Mouse (Mus musculus) midbrain, embryonic 16.5 days (tissue): Measurements from ENCODE around the gene Zdhhc17. TPM values are rescaled to one million over a fixed set of nuclear protein-coding genes. Genes with fewer than 3 reads are reported as not detected.

Experiments used
- ATAC-seq: fragments of 200-750 bp; cut with Nextera tagmentation; 2 replicates; pipeline ENCODE4 v1.8.0; 2017; ENCODE audit warnings: moderate TSS enrichment
- H3K27ac ChIP-seq: fragments of 300-500 bp; sonication (generic); 2 replicates; pipeline ENCODE4 v1.5.1; 2014; ENCODE audit warnings: mild to moderate bottlenecking, low read length, mixed read lengths
- H3K27me3 ChIP-seq: fragments of 300-500 bp; sonication (generic); 2 replicates; pipeline ENCODE4 v1.6.1; 2014; ENCODE audit warnings: low read depth, low read length, mixed read lengths; ENCODE audit not compliant: control insufficient read depth, insufficient read depth
- H3K36me3 ChIP-seq: fragments of 300-500 bp; sonication (generic); 2 replicates; pipeline ENCODE4 v1.6.1; 2014; ENCODE audit warnings: mild to moderate bottlenecking, low read length, moderate library complexity, mixed read lengths; ENCODE audit not compliant: control insufficient read depth, insufficient read depth
- H3K4me1 ChIP-seq: fragments of 300-500 bp; sonication (generic); 2 replicates; pipeline ENCODE4 v1.6.1; 2014; ENCODE audit warnings: mild to moderate bottlenecking, low read length, mixed read lengths; ENCODE audit not compliant: control insufficient read depth, insufficient read depth
- H3K4me2 ChIP-seq: fragments of 300-500 bp; sonication (generic); 2 replicates; pipeline ENCODE4 v1.6.1; 2014; ENCODE audit warnings: mild to moderate bottlenecking, low read length, mixed read lengths
- H3K4me3 ChIP-seq: fragments of 300-500 bp; sonication (generic); 2 replicates; pipeline ENCODE4 v1.5.1; 2014; ENCODE audit warnings: low read depth, mild to moderate bottlenecking, low read length, moderate library complexity, mixed read lengths
- H3K9ac ChIP-seq: fragments of 300-500 bp; sonication (generic); 2 replicates; pipeline ENCODE4 v1.6.1; 2014; ENCODE audit warnings: low read depth, low read length, mixed read lengths
- H3K9me3 ChIP-seq: fragments of 300-500 bp; sonication (generic); replicated peaks from 2 replicates; pipeline ENCODE4 v1.6.1; 2014; ENCODE audit warnings: mild to moderate bottlenecking, low read length, mixed read lengths; ENCODE audit not compliant: control insufficient read depth, poor library complexity, severe bottlenecking
- WGBS: fragments of 180-500 bp; shearing (Covaris S2); extraction: QIAGEN DNeasy Blood & Tissue Kit; methylation state at CpG from one replicate; pipeline ENCODE4 v1.1.7; 2014; 5-methylcytosine and 5-hydroxymethylcytosine counted together
- polyA plus RNA-seq: library from polyadenylated mRNA; unstranded; fragments of >200 nt; fragmentation: Nextera tagmentation; extraction: Ambion mirVana; gene quantifications from 2 replicates; pipeline ENCODE4 v1.2.1, GENCODE M21; 2015

Gene Zdhhc17
- polyA plus RNA-seq: 60.6 and 63.9 TPM in 2 replicates

DNA sequence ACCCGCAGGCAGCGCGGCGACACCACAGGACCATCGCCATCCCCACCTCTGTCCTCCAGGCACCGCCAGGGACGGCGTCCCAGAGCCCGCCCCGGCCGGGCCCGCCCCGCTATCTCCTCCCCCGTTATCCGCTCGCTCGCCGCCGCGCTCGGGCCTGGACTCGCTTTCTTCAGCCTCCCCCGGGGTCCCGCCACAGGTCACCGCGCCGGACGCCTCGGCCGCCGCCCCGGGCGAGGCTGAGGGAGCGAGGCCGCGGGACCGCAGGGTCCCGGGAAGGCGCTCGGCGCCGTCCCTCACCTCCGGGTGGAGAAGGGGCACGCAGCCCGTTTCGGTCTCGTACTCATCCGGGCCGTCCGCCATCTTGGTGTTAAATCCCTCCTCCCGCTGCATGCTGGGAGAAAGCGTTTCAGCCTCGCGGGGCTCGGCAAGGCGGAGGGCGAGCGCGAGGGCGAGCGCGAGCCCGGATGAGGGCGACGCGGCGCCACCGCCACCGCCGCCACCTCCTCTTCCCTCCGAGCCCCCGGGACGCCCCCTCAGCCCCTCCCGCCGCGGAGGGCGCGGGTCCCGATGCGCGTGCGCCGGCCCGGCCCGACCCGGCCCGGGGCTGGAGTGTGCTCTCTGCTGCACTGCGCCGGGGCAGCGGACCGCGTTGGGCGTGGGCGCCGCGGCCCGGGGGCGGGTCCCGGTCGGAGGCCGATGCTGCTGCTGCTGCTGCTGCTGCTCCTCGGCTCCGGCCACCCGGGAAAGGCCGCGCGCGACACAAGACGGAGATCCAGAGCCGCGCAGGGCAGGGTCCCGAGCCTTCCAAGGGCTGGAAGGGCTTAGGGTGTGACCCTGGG lies at the start of gene Zdhhc17:
TSS of gene Zdhhc17 (minus strand) at position 500 of the 839 bp plus-strand sequence.
- Histone ChIP-seq H3K4me2 (peak within 1 kb of the TSS; percentile 95), H3K4me1 (peaks cover 25% of the 10 kb centered on the region), H3K9ac (peak within 1 kb of the TSS; percentile 99), H3K9me3 (no peaks in the 10 kb centered on the region; the same call in 1 of the 2 replicates), H3K27ac (peak within 1 kb of the TSS; percentile 99), H3K4me3 (peak within 1 kb of the TSS; percentile 90), H3K36me3 (no peaks in the 10 kb centered on the region), H3K27me3 (no peaks in the 10 kb centered on the region)
- under 1% methylated on average over 89 of the region's 112 CpGs for WGBS
- peak; percentile 93 for ATAC-seq

DNA sequence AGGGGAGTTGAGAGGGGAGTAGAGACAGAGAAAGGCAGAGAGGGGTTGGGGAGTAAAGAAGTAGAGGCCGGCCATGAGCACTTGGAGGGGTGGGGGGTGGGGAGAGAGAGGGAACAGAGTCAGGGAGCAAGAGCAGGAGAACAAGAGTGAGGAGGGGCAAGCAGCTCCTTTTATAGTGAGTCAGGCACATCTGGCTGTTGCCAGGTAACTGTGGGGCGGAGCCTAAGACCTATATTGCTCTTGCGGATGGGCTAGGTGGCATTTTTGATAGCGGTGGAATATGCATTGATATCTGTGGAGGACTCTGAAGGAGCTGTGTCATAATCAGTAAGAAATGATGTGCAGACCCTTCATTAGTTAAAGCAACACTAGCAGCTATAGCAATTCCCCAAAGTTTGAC lies 45.8 kb upstream of the Zdhhc17 start:
- no peaks in the 10 kb centered on the region for H3K9me3 ChIP-seq
- no peak for ATAC-seq
- H3K4me2 ChIP-seq: no peak overlapping the region
- no peaks in the 10 kb centered on the region for H3K27me3 ChIP-seq
- no peak overlapping the region for H3K9ac ChIP-seq
- no peaks in the 10 kb centered on the region for H3K36me3 ChIP-seq
- no peaks in the 10 kb centered on the region for H3K4me1 ChIP-seq
- no peak overlapping the region for H3K4me3 ChIP-seq
- no peak overlapping the region for H3K27ac ChIP-seq
- 55% methylated on average over 4 of the region's 4 CpGs for WGBS

DNA sequence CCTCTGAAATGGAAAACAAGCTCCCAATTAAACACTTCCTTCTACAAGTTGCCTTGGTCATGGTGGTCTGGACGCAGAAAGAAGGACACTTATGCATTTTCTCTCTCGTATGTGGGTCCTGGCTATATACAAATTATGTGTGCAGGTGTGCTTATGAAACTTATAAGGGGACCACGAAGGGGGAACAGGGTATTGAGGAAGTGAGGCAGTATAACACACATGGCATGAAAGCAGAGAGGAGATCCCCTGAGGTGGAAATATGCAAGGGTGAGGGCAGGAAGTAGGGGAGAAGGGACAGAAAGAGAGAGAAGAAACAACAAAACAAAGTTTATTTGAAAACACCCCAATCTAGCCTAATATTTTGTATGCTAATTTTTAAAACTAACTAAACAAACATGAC lies 41.7 kb upstream of the Zdhhc17 start:
- Histone ChIP-seq H3K27ac (no peak overlapping the region), H3K27me3 (no peaks in the 10 kb centered on the region), H3K36me3 (no peaks in the 10 kb centered on the region), H3K4me1 (no peaks in the 10 kb centered on the region), H3K9ac (no peak overlapping the region), H3K9me3 (no peaks in the 10 kb centered on the region), H3K4me2 (no peak overlapping the region), H3K4me3 (no peak overlapping the region)
- ATAC-seq: no peak
- WGBS: 95% methylated on average over 3 of the region's 3 CpGs

DNA sequence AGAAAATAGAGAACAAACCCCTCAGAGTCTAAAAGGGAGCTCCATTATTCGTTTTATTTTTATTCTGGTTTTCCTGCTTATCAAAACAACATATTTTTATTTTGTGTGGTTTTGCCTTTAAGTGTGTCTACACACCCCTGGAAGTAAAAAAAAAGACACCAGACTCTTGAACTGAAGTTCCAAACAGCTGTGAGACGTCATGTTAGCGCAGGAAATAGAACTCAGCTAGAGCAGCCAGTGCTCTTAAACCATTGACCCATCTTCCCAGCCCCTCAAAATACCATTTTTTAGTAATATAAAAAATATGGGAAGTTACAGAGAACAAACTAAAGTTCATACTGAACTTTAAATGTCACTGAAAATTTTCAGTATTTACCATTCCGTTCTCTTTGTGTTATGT lies 40.6 kb upstream of the Zdhhc17 start:
- no peak for ATAC-seq
- H3K9me3 ChIP-seq: no peaks in the 10 kb centered on the region
- no peak overlapping the region for H3K4me3 ChIP-seq
- no peaks in the 10 kb centered on the region for H3K4me1 ChIP-seq
- 87% methylated on average over 4 of the region's 4 CpGs for WGBS
- no peaks in the 10 kb centered on the region for H3K36me3 ChIP-seq
- H3K4me2 ChIP-seq: no peak overlapping the region
- no peaks in the 10 kb centered on the region for H3K27me3 ChIP-seq
- H3K27ac ChIP-seq: no peak overlapping the region
- no peak overlapping the region for H3K9ac ChIP-seq

DNA sequence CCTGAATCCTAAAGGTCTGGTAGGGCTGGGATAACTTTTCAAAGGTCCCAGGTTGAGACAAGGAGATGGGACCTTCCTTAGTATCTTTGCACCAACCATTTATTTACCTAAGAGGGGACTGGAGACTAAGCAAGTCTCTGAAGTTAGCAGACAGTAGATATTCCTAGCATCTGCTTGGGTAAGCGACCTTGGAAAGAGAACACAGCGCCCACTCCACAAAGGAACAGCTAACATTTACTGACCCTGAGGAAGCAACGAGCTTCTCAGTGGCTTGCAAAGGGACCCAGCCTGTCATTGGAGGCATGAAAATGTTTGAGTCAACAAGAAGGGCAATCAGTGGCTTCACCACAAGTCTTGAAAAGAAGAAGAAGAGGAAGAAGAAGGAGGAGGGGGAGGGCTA lies 40.1 kb upstream of the Zdhhc17 start:
- no peaks in the 10 kb centered on the region for H3K36me3 ChIP-seq
- H3K4me2 ChIP-seq: no peak overlapping the region
- 81% methylated on average over 3 of the region's 3 CpGs for WGBS
- H3K4me1 ChIP-seq: no peaks in the 10 kb centered on the region
- no peak overlapping the region for H3K27ac ChIP-seq
- no peak for ATAC-seq
- no peak overlapping the region for H3K4me3 ChIP-seq
- no peaks in the 10 kb centered on the region for H3K27me3 ChIP-seq
- no peaks in the 10 kb centered on the region for H3K9me3 ChIP-seq
- no peak overlapping the region for H3K9ac ChIP-seq

DNA sequence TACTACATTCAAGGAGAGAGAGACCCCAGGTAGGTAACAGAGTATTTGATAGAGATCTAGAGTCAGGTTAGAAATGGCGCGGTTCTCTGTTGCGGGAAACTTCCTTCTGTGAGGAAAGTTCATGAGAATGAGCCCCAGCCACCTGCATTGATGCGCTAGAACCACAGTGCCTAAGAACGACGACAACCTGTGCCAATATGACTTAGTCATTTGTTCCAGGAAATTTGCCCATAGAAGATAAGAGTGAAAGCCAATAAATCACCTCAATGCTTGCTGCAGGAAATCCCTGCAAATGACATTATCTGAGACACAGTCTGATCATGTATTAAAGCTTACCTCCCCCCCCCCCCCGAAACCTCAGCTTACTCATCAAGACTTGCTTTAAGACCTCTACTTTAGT lies 38.0 kb upstream of the Zdhhc17 start:
- 0 out of 2 replicates have a peak, but pooled peaks cover 3% of the 10 kb centered on the region for H3K9me3 ChIP-seq
- no peaks in the 10 kb centered on the region for H3K27me3 ChIP-seq
- 88% methylated on average over 7 of the region's 7 CpGs for WGBS
- no peaks in the 10 kb centered on the region for H3K36me3 ChIP-seq
- no peak overlapping the region for H3K27ac ChIP-seq
- no peak overlapping the region for H3K4me3 ChIP-seq
- no peak overlapping the region for H3K4me2 ChIP-seq
- no peaks in the 10 kb centered on the region for H3K4me1 ChIP-seq
- H3K9ac ChIP-seq: no peak overlapping the region
- ATAC-seq: no peak

DNA sequence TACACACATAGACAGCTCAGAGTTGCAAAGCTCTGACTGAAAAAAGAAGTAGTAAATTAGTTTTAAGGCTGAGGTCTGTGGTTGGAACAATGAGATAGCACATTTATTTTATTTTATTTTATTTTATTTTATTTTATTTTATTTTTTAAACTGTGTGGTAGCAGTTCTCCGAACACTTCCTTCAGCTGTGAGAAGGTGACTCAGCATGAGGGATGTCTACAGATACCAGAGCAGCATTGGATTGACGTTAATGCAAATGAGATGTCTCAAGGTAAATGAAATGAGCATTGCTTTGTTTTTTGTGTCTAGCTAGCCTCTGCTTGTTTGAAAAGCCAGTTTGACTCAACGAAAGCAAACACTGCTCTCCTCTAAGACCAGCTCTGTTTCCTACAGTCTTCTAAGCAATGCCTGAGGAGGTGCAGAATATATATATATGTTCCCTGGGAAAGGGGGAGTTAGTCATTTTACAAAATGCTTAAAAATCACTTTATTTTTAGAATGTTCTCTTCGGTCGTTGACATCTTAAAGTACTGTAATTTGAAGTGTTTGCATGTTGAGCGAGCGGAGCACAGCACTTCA lies 30.2 kb upstream of the Zdhhc17 start:
- WGBS: 82% methylated on average over 7 of the region's 7 CpGs

DNA sequence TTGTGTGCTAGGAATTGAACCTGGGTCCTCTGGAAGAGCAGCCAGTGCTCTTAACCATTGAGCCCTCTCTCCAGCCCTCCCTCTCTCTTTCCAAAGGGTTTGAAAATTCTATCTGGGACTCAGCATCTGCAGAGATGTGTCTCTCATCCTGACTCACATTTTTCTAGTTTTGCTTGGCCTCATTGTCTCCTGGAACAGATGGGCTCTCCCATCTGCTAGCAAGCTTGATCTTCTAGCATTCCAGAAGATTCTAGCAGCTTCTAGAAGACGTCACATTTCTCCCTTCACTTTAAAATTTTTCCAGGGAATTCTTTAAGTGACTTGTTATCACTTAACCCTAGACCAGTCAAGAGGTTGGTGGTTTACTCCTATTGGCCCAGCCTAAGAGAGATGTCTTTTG lies 26.9 kb upstream of the Zdhhc17 start:
- 81% methylated on average over 1 of the region's 1 CpGs for WGBS
- ATAC-seq: no peak
- H3K9me3 ChIP-seq: no peaks in the 10 kb centered on the region

More for the DNA sequence above, 30.2 kb upstream of the Zdhhc17 start:
- H3K27ac ChIP-seq: no peak overlapping the region
- H3K4me3 ChIP-seq: no peak overlapping the region
- no peak overlapping the region for H3K4me2 ChIP-seq
- H3K9me3 ChIP-seq: 0 out of 2 replicates have a peak, but pooled peaks cover 3% of the 10 kb centered on the region
- no peaks in the 10 kb centered on the region for H3K27me3 ChIP-seq
- H3K36me3 ChIP-seq: no peaks in the 10 kb centered on the region
- H3K9ac ChIP-seq: no peak overlapping the region
- H3K4me1 ChIP-seq: no peaks in the 10 kb centered on the region
- ATAC-seq: no peak

DNA sequence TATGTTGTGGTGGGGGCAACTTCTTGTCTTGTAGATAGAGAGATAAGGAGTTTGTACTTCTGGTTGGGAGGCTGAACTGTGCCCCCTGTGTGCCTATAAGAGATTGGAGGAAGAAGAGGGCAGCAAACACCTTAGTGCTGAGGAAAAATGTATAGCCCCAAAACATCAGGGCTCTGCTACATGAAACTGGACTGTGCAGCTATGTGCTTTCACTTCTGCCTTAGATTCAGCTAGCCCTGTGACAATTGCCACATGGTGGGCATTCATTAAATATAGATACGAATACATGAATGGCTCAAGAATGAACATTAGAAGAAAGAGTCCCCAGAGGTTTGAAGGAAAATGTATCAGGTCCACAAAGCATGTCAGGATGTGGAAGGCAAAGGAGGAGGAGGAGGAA lies 25.2 kb upstream of the Zdhhc17 start:
- Histone ChIP-seq H3K9me3 (no peaks in the 10 kb centered on the region), H3K27ac (no peak overlapping the region), H3K36me3 (no peaks in the 10 kb centered on the region), H3K9ac (no peak overlapping the region), H3K4me2 (no peak overlapping the region), H3K4me3 (no peak overlapping the region), H3K4me1 (0 out of 2 replicates have a peak, but pooled peaks cover 4% of the 10 kb centered on the region), H3K27me3 (no peaks in the 10 kb centered on the region)
- WGBS: 80% methylated on average over 1 of the region's 1 CpGs
- no peak for ATAC-seq

More for the DNA sequence above, 26.9 kb upstream of the Zdhhc17 start:
- Histone ChIP-seq H3K9ac (no peak overlapping the region), H3K36me3 (no peaks in the 10 kb centered on the region), H3K4me2 (no peak overlapping the region), H3K27me3 (no peaks in the 10 kb centered on the region), H3K4me3 (no peak overlapping the region), H3K4me1 (0 out of 2 replicates have a peak, but pooled peaks cover 1% of the 10 kb centered on the region), H3K27ac (no peak overlapping the region)
